Mouse (Mus musculus): Measurements from ENCODE around the gene Dnajc15. TPM values are rescaled to one million over a fixed set of nuclear protein-coding genes. Genes with fewer than 3 reads are reported as not detected.

Gene Dnajc15
- total RNA-seq (2014; fragmentation: Nextera tagmentation) (5.9 and 17.6 TPM in 2 replicates), total RNA-seq (2017) (51.5 and 57.0 TPM in 2 replicates), polyA plus RNA-seq (2012) (16.3 and 26.3 TPM in 2 replicates)

GRCm38 (mm10) chr14:77874304-77875241, at the start of gene Dnajc15:
Gene Dnajc15, minus strand, starts transcription at chr14:77875125.
- Histone ChIP-seq H3K36me3 (replicated peaks) (peaks cover 12% of the 10 kb centered on the region), H3K27me3 (ENCODE audit: insufficient read depth, low read length) (no peaks in the 10 kb centered on the region), H3K9me3 (replicated peaks) (no peaks in the 10 kb centered on the region), H3K4me3 (ENCODE audit: low read depth, low read length) (peak within 1 kb of the TSS; percentile 91), H3K4me1 (ENCODE audit: insufficient read depth, low read depth, low read length) (peaks cover 12% of the 10 kb centered on the region)
- DNase-seq (ENCODE audit: low spot score) (peak; percentile 42), ATAC-seq (ENCODE audit: extremely low read depth, insufficient number of reproducible peaks, low FRiP score, poor library complexity, severe bottlenecking) (peak; percentile 75)
- TF ChIP-seq TAL1 (conservative IDR thresholded peaks at IDR 0.05; ENCODE audit: low read depth, low read length) = no peak
- TF ChIP-seq POLR2AphosphoS5 (IDR thresholded peaks at IDR 0.05; ENCODE audit: insufficient replicate concordance, low read depth, low read length) = no peak
- no peak for TF ChIP-seq CTCF (IDR thresholded peaks at IDR 0.05; ENCODE audit: low read depth, low read length)
- no peak for TF ChIP-seq GATA2 (IDR thresholded peaks at IDR 0.05; ENCODE audit: borderline replicate concordance, low read depth, low read length)
- no peak for TF ChIP-seq GATA1 (IDR thresholded peaks at IDR 0.05; ENCODE audit: borderline replicate concordance, low read length)

GRCm38 (mm10) chr14:77923076-77923865, 48.3 kb upstream of the Dnajc15 start:
- peaks cover 10% of the 10 kb centered on the region; the same call in 1 of the 2 replicates for H3K9me3 ChIP-seq (replicated peaks)
- TF ChIP-seq TAL1 (conservative IDR thresholded peaks at IDR 0.05; ENCODE audit: low read depth, low read length) (no peak), GATA2 (IDR thresholded peaks at IDR 0.05; ENCODE audit: borderline replicate concordance, low read depth, low read length) (no peak), CTCF (IDR thresholded peaks at IDR 0.05; ENCODE audit: low read depth, low read length) (no peak), POLR2AphosphoS5 (IDR thresholded peaks at IDR 0.05; ENCODE audit: insufficient replicate concordance, low read depth, low read length) (no peak), GATA1 (IDR thresholded peaks at IDR 0.05; ENCODE audit: borderline replicate concordance, low read length) (no peak)
- ATAC-seq (ENCODE audit: extremely low read depth, insufficient number of reproducible peaks, low FRiP score, poor library complexity, severe bottlenecking) = no peak
- no peak for DNase-seq (ENCODE audit: low spot score)
- no peaks in the 10 kb centered on the region for H3K4me1 ChIP-seq (ENCODE audit: insufficient read depth, low read depth, low read length)
- no peaks in the 10 kb centered on the region for H3K36me3 ChIP-seq (replicated peaks)
- H3K4me3 ChIP-seq (ENCODE audit: low read depth, low read length) = no peak overlapping the region
- no peaks in the 10 kb centered on the region for H3K27me3 ChIP-seq (ENCODE audit: insufficient read depth, low read length)

DNA sequence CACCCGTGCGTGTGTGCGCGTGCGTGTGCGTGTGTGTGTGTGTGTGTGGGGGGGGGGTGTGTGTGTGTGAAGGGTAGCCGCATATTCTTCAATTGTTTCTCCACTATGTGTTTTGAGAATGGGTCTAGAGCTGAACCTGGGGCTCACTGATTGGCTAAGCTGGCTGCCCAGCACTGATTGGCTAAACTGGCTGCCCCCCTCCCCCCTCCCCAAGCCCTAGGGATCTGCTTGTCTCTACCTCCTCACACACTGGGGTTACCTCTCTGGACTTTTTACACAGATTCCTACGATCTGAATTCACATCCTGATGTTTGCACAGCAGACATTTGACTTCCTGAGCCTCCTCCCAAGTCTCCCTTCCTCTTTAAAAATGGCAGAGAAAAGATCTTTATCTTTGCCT, 46.7 kb upstream of the Dnajc15 start:
- DNase-seq (ENCODE audit: low spot score) (no peak), ATAC-seq (ENCODE audit: extremely low read depth, insufficient number of reproducible peaks, low FRiP score, poor library complexity, severe bottlenecking) (no peak)
- no peaks in the 10 kb centered on the region for H3K36me3 ChIP-seq (replicated peaks)
- peaks cover 10% of the 10 kb centered on the region for H3K9me3 ChIP-seq (replicated peaks)
- H3K4me3 ChIP-seq (ENCODE audit: low read depth, low read length) = no peak overlapping the region
- H3K4me1 ChIP-seq (ENCODE audit: insufficient read depth, low read depth, low read length) = no peaks in the 10 kb centered on the region
- no peaks in the 10 kb centered on the region for H3K27me3 ChIP-seq (ENCODE audit: insufficient read depth, low read length)
- no peak for TF ChIP-seq TAL1 (conservative IDR thresholded peaks at IDR 0.05; ENCODE audit: low read depth, low read length)
- TF ChIP-seq CTCF (IDR thresholded peaks at IDR 0.05; ENCODE audit: low read depth, low read length) = no peak
- TF ChIP-seq GATA1 (IDR thresholded peaks at IDR 0.05; ENCODE audit: borderline replicate concordance, low read length) = no peak
- TF ChIP-seq POLR2AphosphoS5 (IDR thresholded peaks at IDR 0.05; ENCODE audit: insufficient replicate concordance, low read depth, low read length) = no peak
- no peak for TF ChIP-seq GATA2 (IDR thresholded peaks at IDR 0.05; ENCODE audit: borderline replicate concordance, low read depth, low read length)

DNA sequence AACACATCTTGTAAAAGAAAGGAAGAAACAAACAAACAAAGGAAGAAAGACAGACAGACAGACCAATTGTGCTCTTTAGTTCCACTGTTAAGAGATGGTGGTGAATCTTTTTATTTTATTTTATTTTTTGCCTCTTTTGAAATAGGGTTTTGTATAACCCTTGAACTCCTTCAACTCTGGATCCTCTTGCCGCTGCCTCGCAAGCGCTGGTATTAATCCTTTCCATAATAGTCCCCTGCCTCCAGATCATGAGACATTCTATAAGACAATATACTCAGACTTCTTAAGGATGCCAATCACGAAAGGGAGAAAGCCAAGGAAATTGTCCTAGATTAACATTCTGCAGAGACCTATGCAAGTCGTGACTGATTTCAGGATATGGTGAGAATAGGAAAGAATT, 40.9 kb upstream of the Dnajc15 start:
- Histone ChIP-seq H3K36me3 (replicated peaks) (no peaks in the 10 kb centered on the region), H3K9me3 (replicated peaks) (peaks cover 4% of the 10 kb centered on the region; the same call in 1 of the 2 replicates), H3K4me3 (ENCODE audit: low read depth, low read length) (no peak overlapping the region), H3K27me3 (ENCODE audit: insufficient read depth, low read length) (no peaks in the 10 kb centered on the region), H3K4me1 (ENCODE audit: insufficient read depth, low read depth, low read length) (no peaks in the 10 kb centered on the region)
- TF ChIP-seq GATA2 (IDR thresholded peaks at IDR 0.05; ENCODE audit: borderline replicate concordance, low read depth, low read length) (no peak), TAL1 (conservative IDR thresholded peaks at IDR 0.05; ENCODE audit: low read depth, low read length) (no peak), CTCF (IDR thresholded peaks at IDR 0.05; ENCODE audit: low read depth, low read length) (no peak), POLR2AphosphoS5 (IDR thresholded peaks at IDR 0.05; ENCODE audit: insufficient replicate concordance, low read depth, low read length) (no peak), GATA1 (IDR thresholded peaks at IDR 0.05; ENCODE audit: borderline replicate concordance, low read length) (no peak)
- no peak for ATAC-seq (ENCODE audit: extremely low read depth, insufficient number of reproducible peaks, low FRiP score, poor library complexity, severe bottlenecking)
- DNase-seq (ENCODE audit: low spot score) = no peak

DNA sequence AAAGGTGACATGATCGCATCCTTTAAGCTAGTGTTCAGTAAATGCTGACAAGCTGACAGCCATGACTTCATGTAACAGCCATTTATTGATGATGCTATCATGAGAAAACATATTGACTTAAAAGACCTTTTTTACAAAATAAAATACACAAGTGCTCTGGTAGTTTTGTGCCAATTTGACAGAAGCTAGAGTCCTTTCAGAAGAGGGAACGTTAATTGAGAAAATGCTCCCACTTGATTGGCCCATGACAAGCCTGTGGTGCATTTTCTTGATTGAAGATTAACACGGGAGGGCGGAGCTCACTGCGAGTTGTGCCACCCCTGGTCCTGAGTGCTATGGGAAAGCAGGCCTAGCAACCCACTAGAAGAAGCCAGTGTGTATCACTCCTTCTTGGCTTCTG, 31.7 kb upstream of the Dnajc15 start:
- Histone ChIP-seq H3K9me3 (replicated peaks) (peaks cover 3% of the 10 kb centered on the region), H3K36me3 (replicated peaks) (no peaks in the 10 kb centered on the region), H3K4me1 (ENCODE audit: insufficient read depth, low read depth, low read length) (no peaks in the 10 kb centered on the region), H3K27me3 (ENCODE audit: insufficient read depth, low read length) (no peaks in the 10 kb centered on the region), H3K4me3 (ENCODE audit: low read depth, low read length) (no peak overlapping the region)
- ATAC-seq (ENCODE audit: extremely low read depth, insufficient number of reproducible peaks, low FRiP score, poor library complexity, severe bottlenecking) (no peak), DNase-seq (ENCODE audit: low spot score) (no peak)
- TF ChIP-seq POLR2AphosphoS5 (IDR thresholded peaks at IDR 0.05; ENCODE audit: insufficient replicate concordance, low read depth, low read length) (no peak), GATA1 (IDR thresholded peaks at IDR 0.05; ENCODE audit: borderline replicate concordance, low read length) (no peak), GATA2 (IDR thresholded peaks at IDR 0.05; ENCODE audit: borderline replicate concordance, low read depth, low read length) (no peak), CTCF (IDR thresholded peaks at IDR 0.05; ENCODE audit: low read depth, low read length) (no peak)

DNA sequence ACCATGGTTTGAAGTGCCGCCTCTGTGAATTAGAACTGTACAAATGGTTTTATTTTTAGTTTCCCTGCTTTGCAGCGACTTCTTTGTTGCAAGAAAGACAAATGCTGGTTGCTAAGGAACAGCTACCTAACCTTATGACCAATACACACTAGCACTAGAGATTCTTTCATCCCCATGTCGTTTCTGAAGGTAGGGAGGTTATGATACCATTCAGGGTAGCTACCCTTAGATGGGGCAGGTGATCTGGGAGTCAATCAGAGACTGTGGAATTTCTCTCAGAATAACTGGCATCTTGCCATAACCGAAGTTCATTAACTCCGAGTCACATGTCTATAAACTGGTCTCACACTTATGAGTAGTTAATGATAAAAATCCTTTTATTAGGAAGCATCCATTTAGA, 30.5 kb upstream of the Dnajc15 start:
- H3K9me3 ChIP-seq (replicated peaks) = peaks cover 3% of the 10 kb centered on the region
- no peak for DNase-seq (ENCODE audit: low spot score)
- TF ChIP-seq TAL1 (conservative IDR thresholded peaks at IDR 0.05; ENCODE audit: low read depth, low read length) = no peak
- no peak for TF ChIP-seq GATA1 (IDR thresholded peaks at IDR 0.05; ENCODE audit: borderline replicate concordance, low read length)
- TF ChIP-seq CTCF (IDR thresholded peaks at IDR 0.05; ENCODE audit: low read depth, low read length) = no peak
- TF ChIP-seq GATA2 (IDR thresholded peaks at IDR 0.05; ENCODE audit: borderline replicate concordance, low read depth, low read length) = no peak
- TF ChIP-seq POLR2AphosphoS5 (IDR thresholded peaks at IDR 0.05; ENCODE audit: insufficient replicate concordance, low read depth, low read length) = no peak
- ATAC-seq (ENCODE audit: extremely low read depth, insufficient number of reproducible peaks, low FRiP score, poor library complexity, severe bottlenecking) = no peak
- no peak overlapping the region for H3K4me3 ChIP-seq (ENCODE audit: low read depth, low read length)
- no peaks in the 10 kb centered on the region for H3K27me3 ChIP-seq (ENCODE audit: insufficient read depth, low read length)
- H3K36me3 ChIP-seq (replicated peaks) = no peaks in the 10 kb centered on the region
- no peaks in the 10 kb centered on the region for H3K4me1 ChIP-seq (ENCODE audit: insufficient read depth, low read depth, low read length)

Data from G1E (cell line).